Mouse (Mus musculus): ENCODE measurements around the gene Wdhd1.

- TF ChIP-seq CTCF (IDR thresholded peaks at IDR 0.05; ENCODE audit: low read depth) (no peak), EP300 (IDR thresholded peaks at IDR 0.05; ENCODE audit: low read depth) (no peak)
These were observed 2.9 kb downstream of the Wdhd1 start for GRCm38 (mm10) chr14:47273751-47274150.

Measured in liver, embryonic 14.5 days (tissue).